In the genomic region with DNA sequence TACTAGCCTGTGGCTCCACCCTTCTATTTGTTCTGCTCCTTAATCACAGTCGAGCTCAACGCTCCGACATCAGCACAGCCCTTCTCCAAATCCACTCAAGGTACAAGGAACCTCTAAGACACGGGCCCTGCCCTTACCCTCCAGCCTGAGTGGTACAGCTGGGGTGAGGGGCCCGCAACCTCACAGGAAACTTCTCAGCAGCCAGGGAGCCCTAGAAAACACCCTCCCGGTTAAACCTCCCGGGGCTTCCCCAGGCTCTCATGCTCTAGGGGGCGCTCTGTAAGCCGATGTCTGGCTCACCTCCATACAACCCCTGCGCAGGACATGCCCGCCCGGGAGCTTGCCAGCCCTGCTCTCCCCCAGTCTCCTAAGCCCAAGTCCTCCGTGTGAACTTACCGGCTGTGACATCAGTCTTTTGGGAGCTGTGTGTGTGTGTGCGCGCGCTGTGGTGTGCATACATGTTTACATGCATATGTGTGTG, we compare ENCODE assay signal across 9 mouse cellular contexts. TPM values are rescaled to one million over a fixed set of nuclear protein-coding genes. Genes with fewer than 3 reads are reported as not detected.
A peak's percentile ranks its signal among the peaks of the same experiment; 100 is the strongest.
DNase-seq lines count a peak whose midpoint lies in the region; ATAC-seq and TF ChIP-seq lines count a peak whose summit lies in the region.
"Had no signal": no experiment of that assay in that cellular context is flagged by ENCODE, and none has a peak within 500 bp of the region (broad histone marks: within the 10 kb centered on the region; RNA-seq: fewer than 3 reads in every experiment).

No protein-coding gene starts in this region.

- no peaks in the 10 kb centered on the region for H3K9me3 ChIP-seq in forebrain, embryonic 16.5 days (ENCODE audit: control insufficient read depth, low read length)
- H3K9me3 ChIP-seq in midbrain, postnatal 0 days (ENCODE audit: low read length): no peaks in the 10 kb centered on the region

- H3K27ac ChIP-seq in forebrain, embryonic 16.5 days (ENCODE audit: low read length): no peak overlapping the region
- no peak overlapping the region for H3K27ac ChIP-seq in midbrain, postnatal 0 days (ENCODE audit: low read depth, low read length)

- ATAC-seq in forebrain, embryonic 16.5 days: no peak
- no peak for ATAC-seq in midbrain, postnatal 0 days (ENCODE audit: low FRiP score)
- ATAC-seq in granulocyte monocyte progenitor cell, adult 5-6 weeks (replicated peaks; ENCODE audit: poor library complexity, severe bottlenecking): no peak

- H3K4me1 ChIP-seq in forebrain, embryonic 16.5 days (replicated peaks; ENCODE audit: control insufficient read depth, insufficient read depth, low read length): peaks cover 15% of the 10 kb centered on the region
- no peaks in the 10 kb centered on the region; the same call in 1 of the 2 replicates for H3K4me1 ChIP-seq in midbrain, postnatal 0 days (ENCODE audit: insufficient read depth, low read length)

- WGBS in forebrain, embryonic 16.5 days: 15% methylated on average over 17 of the region's 17 CpGs
- WGBS in midbrain, postnatal 0 days: 16% methylated on average over 17 of the region's 17 CpGs

- 0 out of 2 replicates have a peak overlapping the region, but pooled peaks have one; percentile 22 for H3K9ac ChIP-seq in forebrain, embryonic 16.5 days (replicated peaks; ENCODE audit: low read depth, low read length)
- no peak overlapping the region for H3K9ac ChIP-seq in midbrain, postnatal 0 days (replicated peaks; ENCODE audit: low read length, poor library complexity, severe bottlenecking)

- no peak overlapping the region for H3K4me3 ChIP-seq in forebrain, embryonic 16.5 days (replicated peaks; ENCODE audit: low read length)
- H3K4me3 ChIP-seq in midbrain, postnatal 0 days (ENCODE audit: low read depth, low read length): no peak overlapping the region

- peak; percentile 50 for TF ChIP-seq CTCF in midbrain, postnatal 0 days (IDR thresholded peaks at IDR 0.05)

- peak overlapping the region; percentile 28 for H3K4me2 ChIP-seq in forebrain, embryonic 16.5 days (ENCODE audit: low read length)
- H3K4me2 ChIP-seq in midbrain, postnatal 0 days (ENCODE audit: low read depth, low read length, poor library complexity, severe bottlenecking): 0 out of 2 replicates have a peak overlapping the region, but pooled peaks have one; percentile 20

- H3K36me3 ChIP-seq in forebrain, embryonic 16.5 days (ENCODE audit: control insufficient read depth, insufficient read depth): no peaks in the 10 kb centered on the region
- H3K36me3 ChIP-seq in midbrain, postnatal 0 days (ENCODE audit: insufficient read depth, low read length): peaks cover 6% of the 10 kb centered on the region

- DNase-seq in kidney, postnatal 4 days: peak; percentile 23 to 32
- DNase-seq in kidney, adult 11 months: no peak
- DNase-seq in cerebellum, postnatal 14 days: peak; percentile 54 to 71
- DNase-seq in midbrain, postnatal 0 days (ENCODE audit: low spot score): no peak
- no peak for DNase-seq in MN1 (ENCODE audit: low spot score)
- no peak for DNase-seq in frontal cortex, postnatal 25 days (ENCODE audit: low spot score in 2 of 2)

- H3K27me3 ChIP-seq in forebrain, embryonic 16.5 days (replicated peaks; ENCODE audit: control insufficient read depth, insufficient read depth, low read length): no peaks in the 10 kb centered on the region
- no peaks in the 10 kb centered on the region for H3K27me3 ChIP-seq in midbrain, postnatal 0 days (ENCODE audit: insufficient read depth, low read length)

RNA-seq across cellular contexts. Expression of gene Efcab6, which starts 9.6 kb away (rescaled TPM):
- polyA plus RNA-seq in forebrain, embryonic 16.5 days (2015; fragmentation: Nextera tagmentation; extraction: Ambion mirVana): 2.8 and 3.7 TPM in 2 replicates
- total RNA-seq in midbrain, postnatal 0 days (2014; rRNA removed): 1.3 and 3.9 TPM in 2 replicates
- polyA plus RNA-seq in midbrain, postnatal 0 days (2015; fragmentation: Nextera tagmentation; extraction: Ambion mirVana): 0.55 and 1.5 TPM in 2 replicates
- not detected in 2 replicates for total RNA-seq in granulocyte monocyte progenitor cell, adult 5-6 weeks (2014; fragmentation: Nextera tagmentation)
- not detected in 2 replicates for total RNA-seq in granulocyte monocyte progenitor cell, adult 5-6 weeks (2017)
- total RNA-seq: heart, postnatal 14 days had no signal

RNA-seq across cellular contexts. Expression of gene Sult4a1, which starts 30.8 kb away (rescaled TPM):
- 80.6 and 92.7 TPM in 2 replicates for polyA plus RNA-seq in forebrain, embryonic 16.5 days (2015; fragmentation: Nextera tagmentation; extraction: Ambion mirVana)
- 197 and 208 TPM in 2 replicates for total RNA-seq in midbrain, postnatal 0 days (2014; rRNA removed)
- 139 and 150 TPM in 2 replicates for polyA plus RNA-seq in midbrain, postnatal 0 days (2015; fragmentation: Nextera tagmentation; extraction: Ambion mirVana)
- not detected in 2 replicates for total RNA-seq in granulocyte monocyte progenitor cell, adult 5-6 weeks (2014; fragmentation: Nextera tagmentation)
- total RNA-seq in granulocyte monocyte progenitor cell, adult 5-6 weeks (2017): not detected in 2 replicates

RNA-seq across cellular contexts. Expression of gene Pnpla5, which starts 48.2 kb away (rescaled TPM):
- not detected in 2 replicates for polyA plus RNA-seq in forebrain, embryonic 16.5 days (2015; fragmentation: Nextera tagmentation; extraction: Ambion mirVana)
- total RNA-seq in midbrain, postnatal 0 days (2014; rRNA removed): not detected in 2 replicates
- not detected in 2 replicates for polyA plus RNA-seq in midbrain, postnatal 0 days (2015; fragmentation: Nextera tagmentation; extraction: Ambion mirVana)
- total RNA-seq in granulocyte monocyte progenitor cell, adult 5-6 weeks (2014; fragmentation: Nextera tagmentation): not detected in 2 replicates
- not detected in 2 replicates for total RNA-seq in granulocyte monocyte progenitor cell, adult 5-6 weeks (2017)
- total RNA-seq: heart, postnatal 14 days had no signal

Comparison
In these comparisons a context has a peak if more than half of its experiments do, and no peak if none do; other contexts are left out.
1. DNase-seq: peak in kidney, postnatal 4 days (2 of 2) and cerebellum, postnatal 14 days (2 of 2); none in kidney, adult 11 months (single experiment), midbrain, postnatal 0 days (single experiment), MN1 (single experiment) and frontal cortex, postnatal 25 days (0 of 2).
2. RNA of gene Sult4a1, which starts 30.8 kb away (total RNA-seq): 197 to 208 TPM in midbrain, postnatal 0 days; not detected in granulocyte monocyte progenitor cell, adult 5-6 weeks; every median in the first group is over 100 times any median in the second.